In the genomic region with DNA sequence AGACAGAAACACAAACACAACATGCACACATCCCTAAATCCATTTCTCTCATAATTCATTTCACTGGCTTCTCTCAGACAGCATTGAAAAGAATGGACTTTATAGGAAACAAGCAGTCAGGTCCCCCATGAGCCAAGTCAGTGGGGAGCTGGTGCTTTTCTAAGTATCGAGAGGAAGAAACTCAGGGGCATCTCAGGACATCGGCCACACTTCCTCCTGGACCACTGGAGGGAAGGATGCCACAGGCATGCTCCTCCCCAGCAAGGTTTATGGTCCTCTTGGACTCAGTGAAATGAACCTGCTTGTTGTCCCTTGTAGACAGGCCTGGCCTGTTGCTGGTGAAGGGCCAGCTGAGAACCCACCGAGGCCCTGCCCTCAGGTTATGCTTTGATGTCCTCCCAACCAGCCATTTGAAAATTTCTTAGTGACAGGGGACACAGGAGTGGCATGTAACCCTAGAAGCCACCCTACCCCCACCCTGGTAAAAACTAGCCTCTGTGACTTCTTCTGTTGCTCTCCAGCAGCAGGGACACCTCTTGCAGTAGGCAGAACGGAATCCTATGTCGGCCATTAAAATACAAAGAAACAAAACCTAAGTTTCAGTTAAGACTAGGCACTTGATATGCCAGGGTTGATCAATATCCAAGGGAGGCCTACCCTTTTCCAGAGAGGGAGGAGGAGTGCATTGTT, we compare ENCODE assay signal across 13 mouse cellular contexts. TPM values are rescaled to one million over a fixed set of nuclear protein-coding genes. Genes with fewer than 3 reads are reported as not detected.
DNase-seq lines count a peak whose midpoint lies in the region; ATAC-seq and TF ChIP-seq lines count a peak whose summit lies in the region.
"Had no signal": no experiment of that assay in that cellular context is flagged by ENCODE, and none has a peak within 500 bp of the region (broad histone marks: within the 10 kb centered on the region; RNA-seq: fewer than 3 reads in every experiment).

No protein-coding gene starts in this region.

- no peak overlapping the region for H3K4me3 ChIP-seq in gastrocnemius, adult 2 months
- no peak overlapping the region for H3K4me3 ChIP-seq in kidney, embryonic 14.5 days (ENCODE audit: low read length)
- H3K4me3 ChIP-seq in heart, embryonic 15.5 days, result no peak overlapping the region

- H3K36me3 ChIP-seq in kidney, embryonic 14.5 days (ENCODE audit: control insufficient read depth, insufficient read depth, low read length), result no peaks in the 10 kb centered on the region
- H3K36me3 ChIP-seq in heart, embryonic 15.5 days, result no peaks in the 10 kb centered on the region

- peak; percentile 46 for ATAC-seq in kidney, embryonic 14.5 days (ENCODE audit: low FRiP score, low TSS enrichment)
- ATAC-seq in heart, embryonic 15.5 days (replicated peaks; ENCODE audit: insufficient number of reproducible peaks, insufficient read depth, low FRiP score, low read depth), result no peak
- ATAC-seq in granulocyte monocyte progenitor cell, adult 5-6 weeks (replicated peaks; ENCODE audit: poor library complexity, severe bottlenecking), result no peak
- ATAC-seq: inflammation-experienced regulatory T-cells, adult 6 months had no signal

- intact Hi-C loops in gastrocnemius, adult 2 months (cut with DNase I), result loop anchor here (5.0 kb wide), 1 partner anchor 36 kb away; a partner anchor contains a TSS

- no peak overlapping the region for H3K9ac ChIP-seq in kidney, embryonic 14.5 days (ENCODE audit: low read depth, low read length)
- no peak overlapping the region for H3K9ac ChIP-seq in heart, embryonic 15.5 days
- H3K9ac ChIP-seq: forebrain, postnatal 0 days had no signal

- TF ChIP-seq CTCF in gastrocnemius, adult 2 months (IDR thresholded peaks at IDR 0.05), result no peak

- no peaks in the 10 kb centered on the region for H3K9me3 ChIP-seq in kidney, embryonic 14.5 days (ENCODE audit: control insufficient read depth, low read length)
- no peaks in the 10 kb centered on the region for H3K9me3 ChIP-seq in heart, embryonic 15.5 days (replicated peaks)

- H3K27ac ChIP-seq in gastrocnemius, adult 2 months, result peak overlapping the region; percentile 80
- peak overlapping the region; percentile 83 for H3K27ac ChIP-seq in kidney, embryonic 14.5 days (ENCODE audit: low read depth, low read length)
- H3K27ac ChIP-seq in heart, embryonic 15.5 days, result peak overlapping the region; percentile 69

- peaks cover 44% of the 10 kb centered on the region for H3K4me1 ChIP-seq in kidney, embryonic 14.5 days (ENCODE audit: control insufficient read depth, insufficient read depth, low read length)
- H3K4me1 ChIP-seq in heart, embryonic 15.5 days (replicated peaks), result peaks cover 64% of the 10 kb centered on the region

- 22% methylated on average over 5 of the region's 5 CpGs for WGBS in kidney, embryonic 14.5 days
- WGBS in heart, embryonic 15.5 days, result 61% methylated on average over 5 of the region's 5 CpGs

- DNase-seq in gastrocnemius, adult 2 months, result peak; percentile 18
- DNase-seq in gastrocnemius, postnatal 4 days (ENCODE audit: low spot score in 2 of 2), result no peak
- DNase-seq in kidney, postnatal 4 days, result no peak
- DNase-seq in ovary, postnatal 36 days (ENCODE audit: low spot score), result peak; percentile 5
- no peak for DNase-seq in ovary, postnatal 10 days (ENCODE audit: low spot score)
- DNase-seq: cerebellum, postnatal 36 days; thymus, adult 18-20 months had no signal

- H3K4me2 ChIP-seq in kidney, embryonic 14.5 days (replicated peaks; ENCODE audit: low read depth, low read length), result no peak overlapping the region
- H3K4me2 ChIP-seq in heart, embryonic 15.5 days, result no peak overlapping the region
- H3K4me2 ChIP-seq: liver, embryonic 11.5 days had no signal

- H3K27me3 ChIP-seq in kidney, embryonic 14.5 days (ENCODE audit: control insufficient read depth, insufficient read depth, low read length), result no peaks in the 10 kb centered on the region
- H3K27me3 ChIP-seq in heart, embryonic 15.5 days, result no peaks in the 10 kb centered on the region

RNA-seq across cellular contexts. Expression of a gene that starts 37.9 kb away (rescaled TPM):
- 10 to 100 TPM; 13.4 to 58.6 TPM for total RNA-seq in gastrocnemius, adult 2 months (2021)
- 10 to 100 TPM; 80.3 to 83.2 TPM for total RNA-seq in gastrocnemius, postnatal 4 days (2021)
- 16.8 and 17.3 TPM in 2 replicates for polyA plus RNA-seq in kidney, embryonic 14.5 days (2014; fragmentation: Nextera tagmentation; extraction: Ambion mirVana)
- polyA plus RNA-seq in heart, embryonic 15.5 days (2015; fragmentation: Nextera tagmentation; extraction: Ambion mirVana), result 16.4 and 22.5 TPM in 2 replicates
- total RNA-seq in granulocyte monocyte progenitor cell, adult 5-6 weeks (2014; fragmentation: Nextera tagmentation), result 9.1 and 12.1 TPM in 2 replicates
- 9.2 and 10.8 TPM in 2 replicates for total RNA-seq in granulocyte monocyte progenitor cell, adult 5-6 weeks (2017)

Comparison
In these comparisons a context has a peak if more than half of its experiments do, and no peak if none do; other contexts are left out.
1. DNase-seq: peak in gastrocnemius, adult 2 months (single experiment) and ovary, postnatal 36 days (single experiment); none in gastrocnemius, postnatal 4 days (0 of 2), kidney, postnatal 4 days (0 of 2) and ovary, postnatal 10 days (single experiment).
2. Peak in every context shown above with its lines, with median percentiles within 50 percentile points of each other: H3K27ac ChIP-seq.